Mouse (Mus musculus) embryonic fibroblast, embryonic 13.5 days (primary cell): Measurements from ENCODE around the gene Rab40c.
A peak's percentile ranks its signal among the peaks of the same experiment; 100 is the strongest.

Source experiments
- CTCF ChIP-seq: IDR thresholded peaks from 2 replicates; pipeline ENCODE4 v1.5.1; 2011; ENCODE audit warnings: mild to moderate bottlenecking, control low read depth, low read length, moderate library complexity, borderline replicate concordance; ENCODE audit not compliant: insufficient read depth
- POLR2A ChIP-seq: IDR thresholded peaks from 2 replicates; pipeline ENCODE4 v1.6.1; 2011; ENCODE audit warnings: low read depth, mild to moderate bottlenecking, control low read depth, low read length, moderate library complexity

GRCm38 (mm10) chr17:25860832-25861703 lies 58.5 kb downstream of the Rab40c start, which contains the start of gene Wdr90:
- peak; percentile 72 for TF ChIP-seq POLR2A
- no peak for TF ChIP-seq CTCF
